Mouse (Mus musculus) heart, embryonic 14.5 days (tissue): ENCODE measurements around the gene Onecut1. TPM values are rescaled to one million over a fixed set of nuclear protein-coding genes. Genes with fewer than 3 reads are reported as not detected.

Experiments
- ATAC-seq: fragments of 200-750 bp; cut with Nextera tagmentation; 2 replicates; pipeline ENCODE4 v1.8.0; 2017; ENCODE audit warnings: low read depth, moderate TSS enrichment; ENCODE audit not compliant: insufficient number of reproducible peaks, insufficient read depth, low FRiP score
- H3K27ac ChIP-seq, 2 experiments: fragments of 200-500 bp in 1 of 2; fragments of 300-500 bp in 1 of 2; sonication (generic) in 1 of 2; replicated peaks in 1 of 2; 2 replicates each; pipeline ENCODE4 v1.5.1; 2012 to 2014; ENCODE audit warnings: low read depth in 2 of 2, low read length in 2 of 2, control low read depth in 1 of 2, mild to moderate bottlenecking in 1 of 2, mixed read lengths in 1 of 2; ENCODE audit not compliant: control insufficient read depth in 1 of 2, insufficient read depth in 1 of 2
- H3K27me3 ChIP-seq: fragments of 300-500 bp; sonication (generic); 2 replicates; pipeline ENCODE4 v1.6.1; 2014; ENCODE audit warnings: mild to moderate bottlenecking, low read length, control low read depth; ENCODE audit not compliant: control insufficient read depth, insufficient read depth
- H3K36me3 ChIP-seq: fragments of 300-500 bp; sonication (generic); 2 replicates; pipeline ENCODE4 v1.6.1; 2014; ENCODE audit warnings: mild to moderate bottlenecking, control low read depth, low read length, mixed read lengths; ENCODE audit not compliant: control insufficient read depth, insufficient read depth
- H3K4me1 ChIP-seq, 2 experiments: fragments of 200-500 bp in 1 of 2; fragments of 300-500 bp in 1 of 2; sonication (generic) in 1 of 2; 2 replicates each; pipeline ENCODE4 v1.6.1; 2012 to 2014; ENCODE audit warnings: low read length in 2 of 2, control low read depth in 1 of 2, mixed read lengths in 1 of 2; ENCODE audit not compliant: control insufficient read depth in 2 of 2, insufficient read depth in 2 of 2
- H3K4me2 ChIP-seq: fragments of 300-500 bp; sonication (generic); 2 replicates; pipeline ENCODE4 v1.6.1; 2014; ENCODE audit warnings: mild to moderate bottlenecking, low read length
- H3K4me3 ChIP-seq, 2 experiments: fragments of 200-500 bp in 1 of 2; fragments of 300-500 bp in 1 of 2; sonication (generic) in 1 of 2; 2 replicates each; pipeline ENCODE4 v1.5.1; 2012 to 2014; ENCODE audit warnings: low read length in 2 of 2, mild to moderate bottlenecking in 2 of 2, control low read depth in 1 of 2, low read depth in 1 of 2, moderate library complexity in 1 of 2; ENCODE audit not compliant: control insufficient read depth in 1 of 2, insufficient read depth in 1 of 2
- H3K9ac ChIP-seq: fragments of 300-500 bp; sonication (generic); 2 replicates; pipeline ENCODE4 v1.6.1; 2014; ENCODE audit warnings: mild to moderate bottlenecking, low read length
- H3K9me3 ChIP-seq: fragments of 300-500 bp; sonication (generic); 2 replicates; pipeline ENCODE4 v1.6.1; 2016; ENCODE audit warnings: low read length, control low read depth; ENCODE audit not compliant: control insufficient read depth
- WGBS: fragments of 180-500 bp; shearing (Covaris S2); extraction: QIAGEN DNeasy Blood & Tissue Kit; methylation state at CpG from one replicate; pipeline ENCODE4 v1.1.7; 2014; 5-methylcytosine and 5-hydroxymethylcytosine counted together
- polyA plus RNA-seq: library from polyadenylated mRNA; unstranded; fragments of >200 nt; fragmentation: Nextera tagmentation; extraction: Ambion mirVana; gene quantifications from 2 replicates; pipeline ENCODE4 v1.2.1, GENCODE M21; 2014

Gene Onecut1
- polyA plus RNA-seq, 1 experiment from 2014 or later: not detected

GRCm38 (mm10) chr9:74937761-74938160 is 76.0 kb downstream of the Onecut1 start:
- Histone ChIP-seq H3K27ac (no peak overlapping the region), H3K9ac (no peak overlapping the region), H3K9me3 (no peaks in the 10 kb centered on the region), H3K4me3 (no peak overlapping the region), H3K36me3 (no peaks in the 10 kb centered on the region), H3K4me1 (no peaks in the 10 kb centered on the region), H3K27me3 (no peaks in the 10 kb centered on the region), H3K4me2 (no peak overlapping the region)
- WGBS: 82% methylated on average over 3 of the region's 3 CpGs
- no peak for ATAC-seq

GRCm38 (mm10) chr9:74938670-74939534 is 77.2 kb downstream of the Onecut1 start:
- WGBS: 77% methylated on average over 12 of the region's 12 CpGs

More at GRCm38 (mm10) chr9:74938670-74939534, 77.2 kb downstream of the Onecut1 start:
- Histone ChIP-seq H3K4me3 (no peak overlapping the region), H3K4me2 (no peak overlapping the region), H3K9ac (no peak overlapping the region), H3K4me1 (no peaks in the 10 kb centered on the region), H3K27me3 (no peaks in the 10 kb centered on the region), H3K27ac (no peak overlapping the region), H3K36me3 (no peaks in the 10 kb centered on the region), H3K9me3 (no peaks in the 10 kb centered on the region)
- ATAC-seq: no peak

Other genes with a start within 250 kb of the Onecut1 start
- gene Fam214a, start 91.0 kb downstream of the Onecut1 start, polyA plus RNA-seq: 14.3 and 15.4 TPM in 2 replicates
- gene Arpp19, start 175.7 kb downstream of the Onecut1 start, polyA plus RNA-seq: 211 and 219 TPM in 2 replicates
- 12.3 and 12.8 TPM in 2 replicates for gene Myo5a, start 209.1 kb downstream of the Onecut1 start, polyA plus RNA-seq